Mouse (Mus musculus): ENCODE measurements around the gene Wnt7b. TPM values are rescaled to one million over a fixed set of nuclear protein-coding genes. Genes with fewer than 3 reads are reported as not detected.

The Wnt7b gene
- polyA plus RNA-seq, 1 experiment = 3.4 TPM

DNA sequence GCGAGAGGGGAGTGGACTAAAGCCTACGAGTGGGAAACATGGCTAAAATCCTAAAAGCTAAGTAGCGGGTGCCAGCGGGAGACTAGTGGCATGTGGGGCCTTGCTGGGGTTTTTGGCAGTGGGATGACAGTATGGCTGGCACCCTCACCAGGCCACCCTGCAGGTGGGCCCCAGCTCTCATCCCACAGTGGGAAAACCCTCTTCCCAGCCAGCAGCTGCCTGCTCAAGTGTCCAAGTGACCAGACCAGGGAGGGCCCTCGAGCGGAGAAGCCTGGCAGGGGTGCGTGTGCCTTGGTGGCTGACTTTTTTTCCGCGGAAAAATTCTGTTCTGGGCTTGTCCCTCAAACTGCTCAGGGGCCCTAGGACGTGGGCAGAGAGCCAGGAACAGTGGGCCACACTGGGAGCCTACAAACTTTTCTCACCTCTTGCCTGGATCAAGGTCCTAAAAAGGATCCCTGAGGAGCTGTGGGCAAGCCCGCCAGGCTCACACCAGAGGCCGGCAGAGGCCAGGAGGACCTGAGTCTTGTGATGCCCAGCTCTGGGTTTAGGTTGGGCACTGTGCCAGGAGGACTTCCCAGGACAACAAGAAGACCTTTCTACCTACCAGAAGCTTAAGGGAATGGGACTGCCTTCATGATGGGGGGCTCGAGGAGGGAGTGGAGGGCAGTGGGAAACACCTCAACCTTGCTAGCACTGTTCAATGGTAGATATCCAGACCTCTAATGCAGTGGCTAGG is 18.1 kb downstream of the Wnt7b start:
- no peak for DNase-seq
- TF ChIP-seq POLR2A (IDR thresholded peaks at IDR 0.05; ENCODE audit: control insufficient read depth, extremely low read depth, insufficient read depth, low read length, poor library complexity) = no peak
- TF ChIP-seq CTCF (IDR thresholded peaks at IDR 0.05; ENCODE audit: borderline replicate concordance, control insufficient read depth, extremely low read depth, insufficient read depth, low read length, poor library complexity) = no peak
- no peak overlapping the region for H3K27ac ChIP-seq (ENCODE audit: control insufficient read depth, insufficient read depth, low read length)
- 86% methylated on average over 13 of the region's 13 CpGs for WGBS
- H3K27me3 ChIP-seq (ENCODE audit: control insufficient read depth, insufficient read depth, low read length) = no peaks in the 10 kb centered on the region
- no peak overlapping the region for H3K4me3 ChIP-seq (ENCODE audit: control insufficient read depth, insufficient read depth, low read length)
- no peaks in the 10 kb centered on the region for H3K36me3 ChIP-seq (ENCODE audit: control insufficient read depth, insufficient read depth, low read length)
- H3K4me1 ChIP-seq (replicated peaks; ENCODE audit: control insufficient read depth, insufficient read depth, low read length) = no peaks in the 10 kb centered on the region

DNA sequence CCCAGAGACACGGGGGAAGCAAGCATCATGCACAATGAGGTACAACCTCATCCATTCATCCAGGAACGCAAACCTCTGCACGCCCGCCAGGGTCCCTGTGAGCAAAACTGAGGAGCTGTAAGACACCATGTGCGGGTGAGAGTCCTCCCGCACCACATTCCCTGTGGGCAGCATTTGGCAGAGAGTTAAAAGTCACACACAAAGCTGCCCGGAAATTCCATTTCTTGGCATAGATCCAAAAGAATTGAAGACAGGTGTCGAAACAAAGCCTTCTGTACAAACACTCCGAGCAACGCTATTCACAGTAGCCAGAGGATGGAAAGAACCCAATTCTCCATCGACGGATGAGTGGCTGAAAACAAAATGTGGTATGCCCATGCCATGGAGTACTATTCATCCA is 20.3 kb downstream of the Wnt7b start:
- H3K27me3 ChIP-seq (ENCODE audit: control insufficient read depth, insufficient read depth, low read length) = no peaks in the 10 kb centered on the region
- 91% methylated on average over 12 of the region's 12 CpGs for WGBS
- H3K4me1 ChIP-seq (replicated peaks; ENCODE audit: control insufficient read depth, insufficient read depth, low read length) = peaks cover 7% of the 10 kb centered on the region

DNA sequence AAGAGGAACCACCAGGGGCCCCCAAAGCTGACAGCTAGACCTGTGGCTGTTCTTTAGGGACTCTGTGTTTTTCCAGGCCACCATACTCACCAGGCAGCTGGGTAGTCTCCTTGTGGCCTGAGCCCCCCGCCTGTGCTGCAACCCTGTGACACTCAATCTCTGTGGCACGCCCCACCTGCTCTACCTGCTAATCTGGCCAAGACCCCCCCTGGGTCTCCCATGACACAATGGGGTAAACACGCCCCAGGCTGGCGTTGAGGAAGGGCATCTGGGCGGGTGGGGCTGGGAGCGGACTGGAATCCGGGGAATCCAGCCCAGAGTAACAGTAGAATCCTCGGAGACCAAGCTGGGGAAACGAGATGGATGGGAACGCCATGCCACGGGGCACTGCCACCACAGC is 21.4 kb downstream of the Wnt7b start:
- no peak for DNase-seq
- Histone ChIP-seq H3K4me1 (replicated peaks; ENCODE audit: control insufficient read depth, insufficient read depth, low read length) (peaks cover 11% of the 10 kb centered on the region), H3K4me3 (ENCODE audit: control insufficient read depth, insufficient read depth, low read length) (no peak overlapping the region), H3K27me3 (ENCODE audit: control insufficient read depth, insufficient read depth, low read length) (no peaks in the 10 kb centered on the region; the same call in 1 of the 2 replicates), H3K36me3 (ENCODE audit: control insufficient read depth, insufficient read depth, low read length) (no peaks in the 10 kb centered on the region), H3K27ac (ENCODE audit: control insufficient read depth, insufficient read depth, low read length) (no peak overlapping the region)
- TF ChIP-seq POLR2A (IDR thresholded peaks at IDR 0.05; ENCODE audit: control insufficient read depth, extremely low read depth, insufficient read depth, low read length, poor library complexity) (no peak), CTCF (IDR thresholded peaks at IDR 0.05; ENCODE audit: borderline replicate concordance, control insufficient read depth, extremely low read depth, insufficient read depth, low read length, poor library complexity) (no peak)
- WGBS = 88% methylated on average over 11 of the region's 11 CpGs

More for the DNA sequence above, 20.3 kb downstream of the Wnt7b start:
- TF ChIP-seq CTCF (IDR thresholded peaks at IDR 0.05; ENCODE audit: borderline replicate concordance, control insufficient read depth, extremely low read depth, insufficient read depth, low read length, poor library complexity) = no peak
- TF ChIP-seq POLR2A (IDR thresholded peaks at IDR 0.05; ENCODE audit: control insufficient read depth, extremely low read depth, insufficient read depth, low read length, poor library complexity) = no peak
- DNase-seq = no peak
- Histone ChIP-seq H3K4me3 (ENCODE audit: control insufficient read depth, insufficient read depth, low read length) (no peak overlapping the region), H3K27ac (ENCODE audit: control insufficient read depth, insufficient read depth, low read length) (no peak overlapping the region), H3K36me3 (ENCODE audit: control insufficient read depth, insufficient read depth, low read length) (no peaks in the 10 kb centered on the region)

DNA sequence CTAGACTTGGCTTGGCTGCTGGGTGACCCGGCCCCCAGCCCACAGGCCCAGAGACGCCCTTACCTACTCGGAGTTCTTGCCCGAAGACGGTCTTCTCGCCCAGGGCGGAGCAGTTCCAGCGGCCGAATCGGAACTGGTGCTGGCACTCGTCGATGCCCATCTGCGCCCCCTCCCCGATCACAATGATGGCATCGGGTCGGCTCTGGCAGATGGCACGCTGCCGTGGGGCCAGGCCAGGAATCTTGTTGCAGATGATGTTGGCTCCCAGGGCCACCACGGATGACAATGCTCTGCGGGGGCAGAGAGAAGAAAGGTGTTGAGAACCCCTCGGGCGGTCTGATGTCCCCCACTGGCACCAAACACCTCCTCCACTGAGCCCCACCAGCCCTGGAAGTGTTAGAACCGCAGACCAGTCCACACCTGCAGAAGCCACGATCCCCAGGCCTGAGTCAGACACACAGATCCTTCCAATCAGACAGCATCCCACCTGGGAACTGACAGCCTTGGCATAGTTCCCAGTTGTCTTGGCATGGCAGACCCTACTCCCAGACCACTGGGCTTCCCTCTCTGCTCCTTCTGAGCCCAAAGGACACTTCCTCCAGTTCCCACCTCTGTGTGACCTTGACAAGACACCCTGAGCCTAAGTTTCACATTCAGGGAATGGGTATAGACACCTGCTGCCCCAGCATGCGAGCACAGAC is 23.3 kb downstream of the Wnt7b start:
- TF ChIP-seq POLR2A (IDR thresholded peaks at IDR 0.05; ENCODE audit: control insufficient read depth, extremely low read depth, insufficient read depth, low read length, poor library complexity) (no peak), CTCF (IDR thresholded peaks at IDR 0.05; ENCODE audit: borderline replicate concordance, control insufficient read depth, extremely low read depth, insufficient read depth, low read length, poor library complexity) (no peak)
- WGBS = 93% methylated on average over 25 of the region's 25 CpGs
- H3K4me1 ChIP-seq (replicated peaks; ENCODE audit: control insufficient read depth, insufficient read depth, low read length) = peaks cover 11% of the 10 kb centered on the region
- no peaks in the 10 kb centered on the region; the same call in 1 of the 2 replicates for H3K27me3 ChIP-seq (ENCODE audit: control insufficient read depth, insufficient read depth, low read length)
- no peaks in the 10 kb centered on the region for H3K36me3 ChIP-seq (ENCODE audit: control insufficient read depth, insufficient read depth, low read length)
- no peak for DNase-seq
- no peak overlapping the region for H3K27ac ChIP-seq (ENCODE audit: control insufficient read depth, insufficient read depth, low read length)
- no peak overlapping the region for H3K4me3 ChIP-seq (ENCODE audit: control insufficient read depth, insufficient read depth, low read length)

DNA sequence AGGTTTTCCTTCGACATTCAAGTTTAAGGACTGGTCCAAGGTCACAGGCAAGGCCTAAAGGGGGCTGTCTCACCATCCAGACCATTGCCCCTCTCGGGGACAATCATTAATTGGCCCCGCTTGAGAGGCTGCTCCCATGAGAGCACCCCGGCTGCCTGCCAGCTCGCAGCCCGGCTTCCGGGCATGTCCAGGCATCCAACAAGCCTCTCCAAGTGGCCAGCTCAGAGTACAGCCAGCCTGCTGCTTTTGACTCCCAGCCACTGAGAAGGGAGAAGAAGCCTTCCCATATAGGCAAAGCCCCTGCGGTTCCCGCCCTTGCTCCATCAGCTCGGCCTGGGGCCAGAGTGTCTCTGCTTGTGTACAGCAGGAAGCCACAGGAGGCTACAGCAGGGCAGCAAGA is 26.5 kb downstream of the Wnt7b start:
- H3K27ac ChIP-seq (ENCODE audit: control insufficient read depth, insufficient read depth, low read length) = no peak overlapping the region
- WGBS = 85% methylated on average over 10 of the region's 10 CpGs
- no peak for DNase-seq

DNA sequence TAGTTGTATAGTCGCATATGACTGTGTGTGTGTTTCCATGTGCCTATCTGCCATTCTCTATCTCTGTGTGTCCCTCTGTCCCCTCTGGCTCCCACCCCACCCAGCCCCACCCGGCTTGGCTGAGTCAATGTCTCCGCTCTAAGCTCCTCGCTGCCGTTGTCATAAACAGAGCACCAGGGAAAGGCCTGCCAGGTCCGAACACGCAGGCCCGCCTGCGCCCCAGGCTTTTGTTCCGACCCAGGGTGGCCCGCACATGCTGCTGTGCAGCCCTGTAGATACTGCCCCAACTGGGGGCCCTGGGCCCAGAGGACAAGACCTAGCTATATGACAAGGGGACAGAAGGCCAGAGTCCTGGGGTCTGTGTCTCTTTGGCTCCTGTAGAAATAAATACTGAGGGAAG is 28.9 kb downstream of the Wnt7b start:
- 98% methylated on average over 11 of the region's 11 CpGs for WGBS
- Histone ChIP-seq H3K36me3 (ENCODE audit: control insufficient read depth, insufficient read depth, low read length) (no peaks in the 10 kb centered on the region), H3K27ac (ENCODE audit: control insufficient read depth, insufficient read depth, low read length) (no peak overlapping the region), H3K4me3 (ENCODE audit: control insufficient read depth, insufficient read depth, low read length) (no peak overlapping the region), H3K4me1 (replicated peaks; ENCODE audit: control insufficient read depth, insufficient read depth, low read length) (peaks cover 11% of the 10 kb centered on the region), H3K27me3 (ENCODE audit: control insufficient read depth, insufficient read depth, low read length) (no peaks in the 10 kb centered on the region; the same call in 1 of the 2 replicates)
- DNase-seq = no peak
- TF ChIP-seq POLR2A (IDR thresholded peaks at IDR 0.05; ENCODE audit: control insufficient read depth, extremely low read depth, insufficient read depth, low read length, poor library complexity) = no peak
- TF ChIP-seq CTCF (IDR thresholded peaks at IDR 0.05; ENCODE audit: borderline replicate concordance, control insufficient read depth, extremely low read depth, insufficient read depth, low read length, poor library complexity) = no peak

More for the DNA sequence above, 26.5 kb downstream of the Wnt7b start:
- Histone ChIP-seq H3K36me3 (ENCODE audit: control insufficient read depth, insufficient read depth, low read length) (no peaks in the 10 kb centered on the region), H3K4me1 (replicated peaks; ENCODE audit: control insufficient read depth, insufficient read depth, low read length) (peaks cover 11% of the 10 kb centered on the region), H3K27me3 (ENCODE audit: control insufficient read depth, insufficient read depth, low read length) (no peaks in the 10 kb centered on the region; the same call in 1 of the 2 replicates), H3K4me3 (ENCODE audit: control insufficient read depth, insufficient read depth, low read length) (no peak overlapping the region)
- no peak for TF ChIP-seq POLR2A (IDR thresholded peaks at IDR 0.05; ENCODE audit: control insufficient read depth, extremely low read depth, insufficient read depth, low read length, poor library complexity)
- no peak for TF ChIP-seq CTCF (IDR thresholded peaks at IDR 0.05; ENCODE audit: borderline replicate concordance, control insufficient read depth, extremely low read depth, insufficient read depth, low read length, poor library complexity)

Measured in thymus, adult 2 months (tissue).